Mouse (Mus musculus) layer of hippocampus, adult 18-20 months (tissue): ENCODE measurements around the gene Riox2. TPM values are rescaled to one million over a fixed set of nuclear protein-coding genes. Genes with fewer than 3 reads are reported as not detected.

Experiments
- DNase-seq, 2 experiments: peaks; one replicate each; pipeline ENCODE4 v3.0.0; 2022; ENCODE audit warnings: low spot score in 2 of 2
- total RNA-seq, 2 experiments: library from RNA; stranded (reverse); gene quantifications; 2 replicates each; pipeline ENCODE4 v1.2.3; 2021

Gene Riox2
- total RNA-seq, 2 experiments from 2014 or later = 14.2 to 14.3 TPM

DNA sequence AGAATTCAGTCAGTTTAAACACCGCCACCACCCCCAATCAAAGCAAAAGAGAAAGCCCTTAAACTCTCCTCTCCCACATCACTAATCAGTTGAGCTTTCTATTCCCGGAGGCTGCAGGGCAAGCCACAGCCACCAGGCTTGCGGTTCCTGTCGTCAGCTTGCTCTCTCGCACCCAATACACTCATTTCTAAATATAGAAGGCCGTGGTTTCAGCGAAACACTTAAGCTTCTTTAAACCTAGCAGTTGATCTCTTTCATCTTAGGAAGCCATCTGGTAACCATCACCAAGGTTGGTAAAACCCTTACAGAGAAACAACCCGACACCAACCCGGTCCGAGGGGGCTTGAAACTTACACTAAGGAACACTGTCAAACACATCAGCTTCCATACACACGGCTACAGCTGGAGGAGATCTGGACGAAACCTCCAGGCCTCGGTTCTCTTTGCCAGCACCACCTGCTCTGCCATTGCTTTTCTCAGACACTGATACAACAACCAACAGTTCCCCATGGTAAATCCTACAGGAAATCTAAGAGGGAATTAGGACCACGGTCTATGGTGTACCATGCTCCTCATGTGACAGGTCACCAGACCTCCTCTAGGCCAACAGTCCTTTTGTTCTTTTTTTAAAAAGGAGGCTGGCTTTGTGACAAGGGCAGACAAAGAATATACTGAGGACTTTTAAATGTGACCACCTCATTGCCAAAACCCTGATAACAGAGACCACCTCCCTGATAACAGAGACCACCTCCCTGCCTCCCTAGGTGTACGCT is 46.1 kb downstream of the Riox2 start:
- DNase-seq = no peak

DNA sequence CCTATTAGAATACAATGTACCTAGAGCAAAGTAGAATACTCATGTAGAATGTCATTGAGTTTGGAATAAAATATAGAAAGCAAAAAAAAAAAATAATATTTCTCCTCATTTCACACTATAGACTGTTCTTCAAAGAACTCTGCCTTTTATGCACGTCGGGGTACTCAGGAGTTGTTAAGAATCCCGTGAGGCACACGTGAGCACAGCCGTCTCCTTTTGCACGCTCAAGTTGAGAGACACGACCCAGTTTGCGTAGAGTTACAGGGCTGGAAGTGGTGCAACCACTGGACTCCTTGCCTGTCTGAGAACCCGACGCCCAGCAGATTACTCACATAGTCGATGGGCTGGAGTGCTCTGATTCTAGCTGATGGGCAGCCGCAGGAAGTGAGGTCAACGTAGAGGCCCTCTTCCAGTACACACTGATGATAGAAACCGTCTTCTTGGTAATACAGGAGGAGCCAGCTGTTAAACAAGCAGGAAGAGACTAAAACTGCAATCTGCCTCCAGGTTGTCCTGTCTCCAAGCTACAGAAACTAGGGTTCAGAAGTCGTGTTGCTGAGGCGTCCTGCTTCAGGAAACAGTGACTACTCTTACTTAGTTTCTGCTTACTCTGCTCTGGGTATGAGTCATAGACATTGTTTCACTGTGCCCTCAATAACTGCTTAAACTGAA is 50.3 kb downstream of the Riox2 start:
- DNase-seq = no peak

DNA sequence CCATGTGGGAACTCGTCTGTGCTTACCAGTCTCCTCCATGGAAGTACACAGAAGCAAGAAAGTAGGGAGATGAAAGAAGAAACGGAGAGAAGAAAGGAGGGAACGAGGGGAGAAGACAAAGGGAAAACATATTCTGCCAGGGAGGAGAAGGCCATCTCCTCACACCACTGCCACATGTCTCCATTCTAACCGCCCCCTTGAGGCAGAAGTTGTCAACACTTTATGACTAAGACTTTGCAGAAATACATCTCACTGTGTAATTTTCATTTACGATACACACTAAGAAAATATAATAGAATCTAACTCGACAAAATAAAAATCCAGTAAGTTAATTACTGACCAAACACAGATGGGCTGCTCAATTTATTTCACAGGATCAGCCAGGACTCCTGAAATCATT is 55.4 kb downstream of the Riox2 start:
- DNase-seq = no peak

DNA sequence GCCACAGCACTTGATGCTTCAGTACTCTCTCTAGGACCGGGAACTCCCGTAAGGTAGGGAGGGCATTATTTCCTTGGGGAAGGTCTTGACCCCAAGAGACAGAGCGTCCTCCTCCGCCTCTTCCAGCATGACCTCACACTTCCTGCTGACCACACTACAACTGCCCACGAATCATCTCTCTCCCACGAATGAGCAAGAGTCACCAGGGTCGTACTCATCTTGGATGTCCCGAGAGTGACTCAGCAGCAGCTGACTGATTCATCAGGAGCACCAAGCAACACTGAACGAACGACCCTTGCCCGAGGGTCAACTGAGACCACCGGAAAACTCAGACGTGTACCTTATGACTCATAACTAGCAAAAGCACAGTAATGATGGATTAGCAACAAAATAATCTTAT is 58.0 kb downstream of the Riox2 start:
- no peak for DNase-seq

DNA sequence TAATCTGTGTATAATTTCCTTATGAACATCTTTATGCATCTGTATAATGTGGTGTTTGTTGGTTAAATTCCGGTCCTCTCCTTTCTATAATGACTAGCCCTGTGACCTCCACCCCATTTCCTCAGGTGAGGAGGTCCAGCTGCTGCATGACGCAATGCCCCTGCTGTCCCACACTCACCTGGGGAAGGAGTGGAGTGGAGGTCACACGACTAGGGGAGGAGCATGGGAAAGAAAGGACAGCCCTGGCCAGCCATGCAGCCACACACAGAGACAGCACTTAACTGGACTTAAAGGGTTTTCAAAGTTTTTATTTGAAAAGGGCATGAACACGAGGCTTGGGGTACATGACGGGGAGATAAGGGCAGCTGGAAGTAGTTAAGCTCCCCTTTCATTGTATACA is 59.7 kb downstream of the Riox2 start:
- no peak for DNase-seq

DNA sequence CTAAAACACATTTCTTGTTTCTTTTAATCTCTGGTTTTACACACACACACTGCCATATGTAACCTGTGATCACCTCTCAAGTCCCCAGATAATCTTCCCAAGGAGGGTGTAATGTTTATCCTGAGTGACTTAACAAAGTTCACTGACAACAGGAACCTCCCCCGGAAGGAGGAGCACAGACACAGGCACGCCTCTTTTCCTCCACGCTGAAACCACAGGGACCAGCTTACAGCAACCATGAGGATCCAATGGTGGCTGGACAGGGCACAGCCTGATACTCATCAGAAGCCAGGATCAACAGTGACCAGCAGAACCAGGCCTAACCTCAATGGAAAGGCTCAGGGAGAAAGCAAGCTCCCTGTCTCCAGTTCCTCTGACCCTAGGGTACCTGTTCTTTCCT is 61.0 kb downstream of the Riox2 start:
- DNase-seq = no peak

DNA sequence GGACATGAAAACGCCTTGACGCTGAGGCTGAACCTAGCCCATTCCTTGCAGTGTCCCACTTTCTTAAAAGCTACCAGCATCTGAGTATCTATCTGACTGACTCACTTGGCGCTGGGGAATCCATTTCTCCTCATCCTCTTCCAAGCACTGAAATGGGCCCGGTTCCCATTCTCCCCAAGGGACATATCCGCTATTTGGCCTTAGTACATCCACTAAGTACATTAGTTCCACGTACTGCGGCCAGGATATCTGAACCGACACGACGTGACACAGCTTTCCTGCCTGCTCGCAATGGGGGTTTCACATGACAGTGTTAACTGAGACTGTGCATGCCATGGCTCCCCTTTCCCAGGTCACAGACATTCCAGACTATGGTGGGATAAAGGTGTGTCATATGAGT is 62.8 kb downstream of the Riox2 start:
- DNase-seq = no peak

DNA sequence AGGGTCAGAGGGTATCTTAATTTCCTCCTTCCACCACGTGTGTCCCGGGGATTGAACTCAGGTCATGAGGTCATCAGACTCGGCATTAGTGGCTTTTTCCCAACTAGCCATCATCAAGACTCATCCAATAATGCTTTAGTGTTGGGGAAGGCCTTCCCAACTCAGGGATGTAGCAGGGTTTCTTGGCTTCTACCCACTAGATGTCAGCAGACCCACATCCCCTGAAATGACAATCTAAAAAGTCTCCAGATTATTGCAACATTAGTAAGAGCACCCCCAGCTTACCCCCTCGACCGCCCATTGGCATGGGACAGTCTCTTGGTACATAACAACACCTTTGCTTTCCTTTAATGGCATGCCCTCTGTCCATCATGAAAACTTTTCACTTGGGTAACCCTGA is 64.1 kb downstream of the Riox2 start:
- DNase-seq = no peak

DNA sequence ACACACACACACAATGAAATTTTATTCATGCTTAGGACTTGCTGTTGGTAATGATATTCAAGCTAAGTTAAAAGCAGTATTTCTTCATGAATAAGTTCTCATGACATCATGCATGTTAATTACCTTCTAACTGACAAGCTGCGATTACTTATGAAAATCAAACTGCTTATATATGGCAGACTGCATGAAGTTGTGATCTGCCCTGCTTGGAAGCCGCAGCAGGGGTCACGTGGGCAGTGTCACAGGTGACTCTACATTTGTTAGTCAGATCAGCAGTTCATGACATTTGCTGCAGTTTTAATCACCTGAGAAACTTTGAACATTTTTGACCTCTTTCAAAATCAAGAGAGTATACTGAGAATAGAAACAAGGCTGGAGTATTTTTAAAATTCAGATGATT is 69.4 kb downstream of the Riox2 start:
- no peak for DNase-seq

DNA sequence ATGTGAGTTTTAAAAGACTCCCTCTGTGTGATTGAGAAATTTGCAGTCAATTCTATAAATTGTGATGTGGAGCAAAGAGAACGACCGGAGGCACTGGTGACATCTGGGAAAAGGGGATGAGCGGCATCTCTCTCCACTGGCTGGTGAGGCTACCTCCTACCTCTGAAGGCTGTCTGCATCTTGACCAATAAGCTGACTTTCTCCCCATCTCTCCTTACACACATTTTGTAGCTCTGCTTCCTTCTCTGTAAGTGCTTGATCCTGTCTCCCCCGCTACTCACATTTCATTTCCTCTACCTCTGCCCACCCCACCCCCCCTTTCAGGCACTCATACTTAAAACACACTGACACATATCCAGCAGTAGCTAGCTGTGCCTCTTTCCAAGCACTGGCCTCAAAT is 69.8 kb downstream of the Riox2 start:
- no peak for DNase-seq

Other genes with a start within 250 kb of the Riox2 start
- not detected for gene Olfr201, start 199.1 kb upstream of the Riox2 start, total RNA-seq
- gene Olfr202, start 185.0 kb upstream of the Riox2 start, total RNA-seq = not detected
- gene Olfr203, start 172.9 kb upstream of the Riox2 start, total RNA-seq = not detected
- not detected for gene Olfr204, start 153.5 kb upstream of the Riox2 start, total RNA-seq
- gene Olfr205, start 140.6 kb upstream of the Riox2 start, total RNA-seq = not detected
- gene Olfr206, start 122.5 kb upstream of the Riox2 start, total RNA-seq = not detected
- gene Olfr209, start 107.8 kb upstream of the Riox2 start, total RNA-seq = not detected
- gene Gabrr3, start 64.4 kb upstream of the Riox2 start, total RNA-seq = under 1 TPM in 1 of 2 experiments, not detected in 1; 0.15 TPM
- gene Crybg3, start 129.2 kb downstream of the Riox2 start, total RNA-seq = 1 to 10 TPM; 4.5 TPM
- 10 to 100 TPM; 29.9 to 32.1 TPM for gene Arl6, start 167.6 kb downstream of the Riox2 start, total RNA-seq